Mouse (Mus musculus): Measurements from ENCODE around the gene Rnls.

Gene Rnls

GRCm38 (mm10) chr19:33103851-33104250, 288.2 kb downstream of the Rnls start:
- DNase-seq (ENCODE audit: low read depth, low spot score) = no peak

DNA sequence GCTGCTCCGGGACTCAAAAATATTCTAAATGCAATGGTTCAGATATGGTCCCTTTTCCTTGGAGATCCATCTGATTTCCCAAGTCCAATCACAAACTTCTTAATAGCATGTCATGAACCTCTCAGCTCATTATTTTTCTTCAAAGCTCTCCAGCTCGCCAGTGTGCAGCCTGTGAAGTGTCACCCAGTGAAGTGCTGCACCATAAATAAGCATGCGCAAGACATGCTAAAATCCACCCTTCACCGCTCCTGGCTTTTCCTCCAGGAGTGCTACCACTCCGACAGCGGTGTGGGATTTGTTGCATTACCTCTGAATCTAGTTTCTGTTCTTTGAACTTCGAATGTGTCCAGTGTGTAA, 289.3 kb downstream of the Rnls start:
- peak; percentile 48 for DNase-seq (ENCODE audit: low read depth, low spot score)

- DNase-seq (ENCODE audit: low read depth, low spot score) = peak; percentile 77
These were observed 289.9 kb downstream of the Rnls start for GRCm38 (mm10) chr19:33102008-33102782.

DNA sequence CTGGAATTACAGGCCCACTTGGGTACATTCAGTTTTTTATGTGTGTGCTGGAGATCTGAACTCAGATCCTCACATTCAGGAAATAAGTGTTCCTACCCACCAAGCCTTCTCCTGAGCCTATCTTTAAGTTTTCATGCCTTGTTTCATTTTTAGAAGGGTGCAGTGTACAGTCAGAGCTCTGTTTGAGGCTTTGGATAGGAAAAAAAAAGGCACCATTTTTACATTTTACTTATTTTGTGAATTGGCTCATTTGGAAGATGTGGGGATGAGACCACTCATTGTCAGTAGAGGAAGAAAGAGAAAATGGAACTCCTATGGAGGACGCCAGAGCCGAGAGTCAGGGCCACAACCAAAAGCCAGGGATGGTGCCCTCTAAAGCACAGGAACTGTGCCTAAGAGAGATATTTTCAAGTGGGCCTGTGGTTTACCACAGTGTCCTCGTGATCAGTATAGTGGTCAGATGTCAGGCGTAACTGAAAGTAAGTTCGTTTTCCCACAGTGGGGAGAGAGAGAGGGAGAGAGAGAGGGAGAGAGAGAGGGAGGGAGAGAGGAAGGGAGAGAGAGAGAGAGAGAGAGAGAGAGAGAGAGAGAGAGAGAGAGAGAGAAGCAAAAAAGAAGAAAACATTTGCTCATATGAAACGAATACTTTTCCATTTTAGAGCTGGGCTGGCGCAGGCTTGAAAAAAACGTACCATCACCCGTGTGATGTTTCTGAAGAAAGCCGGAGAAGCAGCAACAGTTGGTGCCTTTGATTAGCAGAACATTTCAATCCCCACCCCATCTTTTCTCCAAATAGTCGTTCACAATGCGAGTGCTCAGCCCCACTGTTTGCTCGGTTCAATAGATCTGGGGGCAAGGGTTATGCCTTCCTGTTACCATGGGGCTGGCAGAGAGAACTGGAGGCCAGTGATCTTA, 290.7 kb downstream of the Rnls start:
- no peak for DNase-seq (ENCODE audit: low read depth, low spot score)

- peak; percentile 34 for DNase-seq (ENCODE audit: low read depth, low spot score)
These were observed 291.5 kb downstream of the Rnls start for GRCm38 (mm10) chr19:33100598-33100997.

GRCm38 (mm10) chr19:33100031-33100430, 292.1 kb downstream of the Rnls start:
- DNase-seq (ENCODE audit: low read depth, low spot score) = no peak

DNA sequence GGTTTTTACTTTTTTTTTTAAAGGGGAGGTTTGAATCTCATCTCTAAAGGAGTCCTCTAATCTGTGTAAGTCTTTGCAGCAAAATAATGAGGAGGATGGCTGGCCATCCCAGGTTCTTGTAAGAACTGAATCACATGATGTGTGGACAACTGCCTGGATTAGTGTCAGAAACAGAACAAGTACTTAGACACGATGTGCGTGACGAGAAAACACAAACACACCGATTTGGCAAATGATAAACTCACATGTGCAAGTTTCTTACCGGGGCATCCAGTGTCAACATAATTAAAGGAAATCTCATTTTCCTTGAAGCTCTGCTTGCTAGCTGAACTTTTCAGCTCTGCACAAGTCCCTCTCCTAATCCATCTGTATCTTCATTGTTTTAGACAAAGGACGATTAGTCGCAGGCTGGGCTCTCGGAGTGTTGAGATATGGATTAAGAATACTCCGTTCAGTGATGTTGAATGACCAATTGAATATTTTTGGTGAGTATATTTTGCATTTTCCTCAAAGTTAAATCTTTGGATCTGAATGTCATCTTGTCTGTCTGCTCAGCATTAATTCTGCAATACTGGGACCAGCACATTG, 292.8 kb downstream of the Rnls start:
- DNase-seq (ENCODE audit: low read depth, low spot score) = no peak

DNA sequence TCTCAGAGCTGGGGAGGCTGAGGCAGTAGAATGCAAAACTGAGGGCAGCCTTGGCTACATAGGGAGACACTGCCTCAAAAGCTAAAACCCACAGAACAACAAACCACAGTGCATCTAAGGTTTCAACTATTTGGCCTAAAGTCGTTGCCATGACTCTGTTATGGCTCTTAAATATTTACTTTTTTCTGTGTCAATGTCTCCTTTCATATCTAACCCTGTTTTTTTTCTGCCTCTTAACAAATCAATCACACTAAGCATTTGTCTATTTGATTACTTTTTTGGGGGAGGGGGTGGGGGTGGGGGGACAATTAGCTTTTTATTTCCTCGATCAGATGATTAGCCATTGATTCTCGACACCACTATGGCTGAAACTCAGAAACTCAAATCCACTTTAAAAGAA, 294.4 kb downstream of the Rnls start:
- DNase-seq (ENCODE audit: low read depth, low spot score) = no peak

- DNase-seq (ENCODE audit: low read depth, low spot score) = no peak
These were observed 295.5 kb downstream of the Rnls start for GRCm38 (mm10) chr19:33096581-33096980.

DNA sequence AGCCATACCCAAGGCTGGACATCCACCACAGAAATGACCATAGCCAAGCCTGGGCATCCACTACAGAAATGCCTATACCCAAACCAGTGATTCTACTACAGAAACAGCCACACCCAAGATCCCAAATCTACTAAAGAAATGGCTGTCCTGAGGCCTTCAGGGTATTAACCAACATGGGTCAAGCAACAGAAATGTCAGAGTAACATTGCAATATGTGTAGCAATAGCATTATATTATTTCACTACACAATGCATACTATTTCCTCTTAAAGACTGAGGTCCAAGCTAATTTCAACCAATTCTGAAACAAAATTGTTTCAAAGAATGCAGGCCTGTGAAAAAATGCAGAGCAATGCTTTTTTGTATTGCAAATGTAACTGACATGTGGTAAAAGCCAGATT, 299.5 kb downstream of the Rnls start:
- DNase-seq (ENCODE audit: low read depth, low spot score) = no peak

DNA sequence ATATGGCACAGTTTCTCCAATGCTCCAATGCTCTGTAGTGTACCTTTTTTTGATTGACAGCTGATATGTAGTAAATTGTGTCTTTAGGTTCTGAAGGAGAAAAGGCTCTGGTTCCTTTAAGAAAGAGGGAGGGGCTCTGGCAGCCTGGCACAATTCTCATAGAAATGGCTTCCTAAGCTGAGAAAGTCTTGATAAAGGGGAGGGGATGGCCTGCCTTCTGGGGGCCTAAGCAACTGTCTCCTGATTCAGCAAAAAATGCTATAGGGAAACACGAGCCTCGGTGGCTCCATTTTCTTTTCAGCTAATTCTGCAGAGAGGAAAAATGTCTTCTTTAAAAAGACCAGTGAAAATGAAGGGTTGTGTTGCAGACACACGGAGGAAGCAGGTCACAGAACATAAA, 300.8 kb downstream of the Rnls start:
- DNase-seq (ENCODE audit: low read depth, low spot score) = no peak

- no peak for DNase-seq (ENCODE audit: low read depth, low spot score)
These were observed 303.2 kb downstream of the Rnls start for GRCm38 (mm10) chr19:33088868-33089267.

DNA sequence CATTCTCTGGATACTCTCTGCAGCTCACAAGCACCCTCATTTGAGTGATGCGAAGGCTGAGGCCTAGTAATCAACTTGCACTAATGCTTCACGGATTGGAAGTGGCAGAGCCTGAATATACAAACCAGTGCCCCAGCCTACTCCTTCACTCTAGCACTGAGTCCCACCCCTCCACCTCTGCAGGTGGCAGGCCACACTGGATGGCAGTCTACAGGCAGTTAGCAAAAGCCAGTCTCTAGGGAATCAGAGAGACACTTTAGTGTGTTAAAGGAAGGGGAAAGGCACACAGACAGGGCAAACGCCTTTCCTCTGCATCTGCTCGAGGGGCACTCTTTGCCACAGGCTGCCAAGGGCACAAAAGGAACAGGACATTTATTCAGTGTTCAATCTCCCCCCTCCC, 304.1 kb downstream of the Rnls start:
- DNase-seq (ENCODE audit: low read depth, low spot score) = no peak
